Mouse (Mus musculus): Measurements from ENCODE around the gene Srsf5. TPM values are rescaled to one million over a fixed set of nuclear protein-coding genes. Genes with fewer than 3 reads are reported as not detected.
A peak's percentile ranks its signal among the peaks of the same experiment; 100 is the strongest.

The Srsf5 gene
- 2,019 to 2,319 TPM (median 2,246 TPM) in 3 replicates for total RNA-seq (2017)

- peak; percentile 90 for ATAC-seq (replicated peaks; ENCODE audit: insufficient number of reproducible peaks, low FRiP score, low TSS enrichment, poor library complexity, severe bottlenecking)
These were observed at the start of gene Srsf5 for GRCm38 (mm10) chr12:80945334-80945995. Gene Srsf5 (plus strand): TSS chr12:80945504.

GRCm38 (mm10) chr12:80909631-80910030 is 35.7 kb upstream of the Srsf5 start:
- no peak for ATAC-seq (replicated peaks; ENCODE audit: insufficient number of reproducible peaks, low FRiP score, low TSS enrichment, poor library complexity, severe bottlenecking)

- 0 out of 2 replicates have a peak, but pooled peaks have one; percentile 50 for ATAC-seq (replicated peaks; ENCODE audit: insufficient number of reproducible peaks, low FRiP score, low TSS enrichment, poor library complexity, severe bottlenecking)
These were observed 27.5 kb upstream of the Srsf5 start for GRCm38 (mm10) chr12:80917764-80918163.

GRCm38 (mm10) chr12:80921301-80921700 is 24.0 kb upstream of the Srsf5 start:
- ATAC-seq (replicated peaks; ENCODE audit: insufficient number of reproducible peaks, low FRiP score, low TSS enrichment, poor library complexity, severe bottlenecking): no peak

GRCm38 (mm10) chr12:80922869-80923268 is 22.4 kb upstream of the Srsf5 start:
- ATAC-seq (replicated peaks; ENCODE audit: insufficient number of reproducible peaks, low FRiP score, low TSS enrichment, poor library complexity, severe bottlenecking): no peak

- no peak for ATAC-seq (replicated peaks; ENCODE audit: insufficient number of reproducible peaks, low FRiP score, low TSS enrichment, poor library complexity, severe bottlenecking)
These were observed 21.7 kb upstream of the Srsf5 start for GRCm38 (mm10) chr12:80923602-80924001.

- no peak for ATAC-seq (replicated peaks; ENCODE audit: insufficient number of reproducible peaks, low FRiP score, low TSS enrichment, poor library complexity, severe bottlenecking)
These were observed 21.1 kb upstream of the Srsf5 start for GRCm38 (mm10) chr12:80924205-80924604.

GRCm38 (mm10) chr12:80925919-80926318 is 19.4 kb upstream of the Srsf5 start:
- ATAC-seq (replicated peaks; ENCODE audit: insufficient number of reproducible peaks, low FRiP score, low TSS enrichment, poor library complexity, severe bottlenecking): no peak

GRCm38 (mm10) chr12:80926550-80926949 is 18.8 kb upstream of the Srsf5 start:
- no peak for ATAC-seq (replicated peaks; ENCODE audit: insufficient number of reproducible peaks, low FRiP score, low TSS enrichment, poor library complexity, severe bottlenecking)

- ATAC-seq (replicated peaks; ENCODE audit: insufficient number of reproducible peaks, low FRiP score, low TSS enrichment, poor library complexity, severe bottlenecking): no peak
These were observed 17.8 kb upstream of the Srsf5 start for GRCm38 (mm10) chr12:80927518-80927917.

GRCm38 (mm10) chr12:80928881-80929280 is 16.4 kb upstream of the Srsf5 start:
- no peak for ATAC-seq (replicated peaks; ENCODE audit: insufficient number of reproducible peaks, low FRiP score, low TSS enrichment, poor library complexity, severe bottlenecking)

- no peak for ATAC-seq (replicated peaks; ENCODE audit: insufficient number of reproducible peaks, low FRiP score, low TSS enrichment, poor library complexity, severe bottlenecking)
These were observed 15.2 kb upstream of the Srsf5 start for GRCm38 (mm10) chr12:80930141-80930540.

GRCm38 (mm10) chr12:80931402-80932140 is 13.7 kb upstream of the Srsf5 start:
- ATAC-seq (replicated peaks; ENCODE audit: insufficient number of reproducible peaks, low FRiP score, low TSS enrichment, poor library complexity, severe bottlenecking): no peak

- no peak for ATAC-seq (replicated peaks; ENCODE audit: insufficient number of reproducible peaks, low FRiP score, low TSS enrichment, poor library complexity, severe bottlenecking)
These were observed 12.4 kb upstream of the Srsf5 start for GRCm38 (mm10) chr12:80932865-80933264.

- no peak for ATAC-seq (replicated peaks; ENCODE audit: insufficient number of reproducible peaks, low FRiP score, low TSS enrichment, poor library complexity, severe bottlenecking)
These were observed 8.6 kb upstream of the Srsf5 start for GRCm38 (mm10) chr12:80936751-80937150.

GRCm38 (mm10) chr12:80937331-80938029 is 7.8 kb upstream of the Srsf5 start:
- ATAC-seq (replicated peaks; ENCODE audit: insufficient number of reproducible peaks, low FRiP score, low TSS enrichment, poor library complexity, severe bottlenecking): no peak

GRCm38 (mm10) chr12:80938642-80939041 is 6.7 kb upstream of the Srsf5 start:
- peak; percentile 89 for ATAC-seq (replicated peaks; ENCODE audit: insufficient number of reproducible peaks, low FRiP score, low TSS enrichment, poor library complexity, severe bottlenecking)

GRCm38 (mm10) chr12:80939165-80939564 is 6.1 kb upstream of the Srsf5 start:
- no peak; the same call in 1 of the 2 replicates for ATAC-seq (replicated peaks; ENCODE audit: insufficient number of reproducible peaks, low FRiP score, low TSS enrichment, poor library complexity, severe bottlenecking)

GRCm38 (mm10) chr12:80941886-80942285 is 3.4 kb upstream of the Srsf5 start:
- ATAC-seq (replicated peaks; ENCODE audit: insufficient number of reproducible peaks, low FRiP score, low TSS enrichment, poor library complexity, severe bottlenecking): no peak

- ATAC-seq (replicated peaks; ENCODE audit: insufficient number of reproducible peaks, low FRiP score, low TSS enrichment, poor library complexity, severe bottlenecking): no peak
These were observed 1.9 kb upstream of the Srsf5 start for GRCm38 (mm10) chr12:80943395-80943794.

All from monocyte, adult 5-6 weeks (primary cell).